Mouse (Mus musculus) midbrain, postnatal 0 days (tissue): ENCODE data around the gene Thtpa. TPM values are rescaled to one million over a fixed set of nuclear protein-coding genes. Genes with fewer than 3 reads are reported as not detected.

Experiments
- ATAC-seq: fragments of 200-750 bp; cut with Nextera tagmentation; 2 replicates; pipeline ENCODE4 v1.8.0; 2017; ENCODE audit warnings: moderate number of reproducible peaks, mild to moderate bottlenecking, moderate TSS enrichment, moderate library complexity; ENCODE audit not compliant: low FRiP score
- DNase-seq: peaks from one replicate; pipeline ENCODE4 v3.0.0-alpha.2; 2015; ENCODE audit warnings: low spot score
- H3K27ac ChIP-seq: fragments of 300-500 bp; sonication (generic); 2 replicates; pipeline ENCODE4 v1.5.1; 2014; ENCODE audit warnings: low read depth, mild to moderate bottlenecking, low read length, mixed read lengths
- H3K27me3 ChIP-seq: fragments of 300-500 bp; sonication (generic); 2 replicates; pipeline ENCODE4 v1.6.1; 2014; ENCODE audit warnings: low read length, control low read depth, mixed read lengths; ENCODE audit not compliant: insufficient read depth
- H3K36me3 ChIP-seq: fragments of 300-500 bp; sonication (generic); 2 replicates; pipeline ENCODE4 v1.6.1; 2014; ENCODE audit warnings: low read length, control low read depth, mixed read lengths; ENCODE audit not compliant: insufficient read depth
- H3K4me1 ChIP-seq: fragments of 300-500 bp; sonication (generic); 2 replicates; pipeline ENCODE4 v1.6.1; 2014; ENCODE audit warnings: mild to moderate bottlenecking, control low read depth, antibody characterized with exemption, low read length, mixed read lengths; ENCODE audit not compliant: insufficient read depth
- H3K4me2 ChIP-seq: fragments of 300-500 bp; sonication (generic); 2 replicates; pipeline ENCODE4 v1.6.1; 2014; ENCODE audit warnings: low read depth, mild to moderate bottlenecking, low read length, mixed read lengths; ENCODE audit not compliant: poor library complexity, severe bottlenecking
- H3K4me3 ChIP-seq: fragments of 300-500 bp; sonication (generic); 2 replicates; pipeline ENCODE4 v1.5.1; 2014; ENCODE audit warnings: low read depth, mild to moderate bottlenecking, low read length, moderate library complexity
- H3K9ac ChIP-seq: fragments of 300-500 bp; sonication (generic); replicated peaks from 2 replicates; pipeline ENCODE4 v1.6.1; 2014; ENCODE audit warnings: mild to moderate bottlenecking, low read length, moderate library complexity, mixed read lengths; ENCODE audit not compliant: poor library complexity, severe bottlenecking
- H3K9me3 ChIP-seq: fragments of 300-500 bp; sonication (generic); 2 replicates; pipeline ENCODE4 v1.6.1; 2016; ENCODE audit warnings: low read length, control low read depth
- CTCF ChIP-seq: IDR thresholded peaks from 2 replicates; pipeline ENCODE4 v1.5.1; 2016; ENCODE audit warnings: antibody characterized with exemption, mild to moderate bottlenecking
- WGBS: fragments of 180-500 bp; shearing (Covaris S2); extraction: QIAGEN DNeasy Blood & Tissue Kit; methylation state at CpG from one replicate; pipeline ENCODE4 v1.1.7; 2014; 5-methylcytosine and 5-hydroxymethylcytosine counted together
- polyA plus RNA-seq: library from polyadenylated mRNA; unstranded; fragments of >200 nt; fragmentation: Nextera tagmentation; extraction: Ambion mirVana; gene quantifications from 2 replicates; pipeline ENCODE4 v1.2.1, GENCODE M21; 2015
- total RNA-seq: library from RNA; depleted of rRNA; stranded (reverse); fragments of >200 nt; gene quantifications from 2 replicates; pipeline ENCODE4 v1.2.3, GENCODE M21; 2014

The Thtpa gene
- total and polyA plus RNA-seq, 2 experiments from 2014 or later: 32.5 to 42.1 TPM

DNA sequence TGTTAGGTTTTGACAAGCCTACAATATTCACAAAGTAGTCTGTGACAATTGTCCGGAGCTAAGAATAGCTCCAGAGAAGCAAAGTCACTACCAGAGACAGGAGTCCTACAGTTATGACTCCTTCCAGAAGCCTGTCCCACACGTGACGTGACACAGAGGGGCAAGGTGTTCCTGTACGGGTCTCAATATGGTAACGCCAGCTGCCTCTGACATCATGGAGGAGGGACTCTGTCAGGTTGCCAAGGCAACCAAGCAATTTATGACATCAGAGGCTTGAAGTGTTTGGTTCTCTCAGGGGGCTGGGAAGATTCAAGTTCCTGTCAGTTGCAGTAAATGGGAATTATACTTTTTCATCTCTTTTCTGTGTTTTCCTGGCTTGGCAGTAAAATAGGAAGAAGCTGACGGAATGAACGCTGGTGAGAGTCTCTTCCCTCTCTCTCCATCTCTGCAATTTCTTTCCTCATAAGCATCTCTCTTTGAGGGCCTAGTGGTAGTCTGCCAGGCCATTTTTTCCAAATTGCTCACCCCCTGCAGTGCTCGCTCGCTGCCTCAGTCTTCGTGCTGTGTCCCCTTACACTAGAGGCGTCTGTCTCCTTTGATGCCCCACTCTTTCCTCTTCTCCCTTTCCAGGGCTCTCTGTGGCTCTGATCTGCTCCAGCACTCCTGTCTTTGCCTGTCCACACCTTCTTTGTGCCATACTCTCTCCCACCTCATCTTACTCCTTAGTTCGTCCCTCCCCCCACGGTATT is 5.2 kb upstream of the Thtpa start:
- WGBS: 43% methylated on average over 13 of the region's 13 CpGs
- H3K9ac ChIP-seq: peak overlapping the region; percentile 34; the same call in 1 of the 2 replicates
- 0 out of 2 replicates have a peak overlapping the region, but pooled peaks have one; percentile 21 for H3K27ac ChIP-seq

GRCm38 (mm10) chr14:55091209-55091865 is 3.2 kb upstream of the Thtpa start:
- H3K4me3 ChIP-seq: peak overlapping the region; percentile 61
- no peak for TF ChIP-seq CTCF
- peak; percentile 15 for ATAC-seq

More for the DNA sequence above, 5.2 kb upstream of the Thtpa start:
- H3K4me1 ChIP-seq: peaks cover 15% of the 10 kb centered on the region; the same call in 1 of the 2 replicates
- no peaks in the 10 kb centered on the region for H3K9me3 ChIP-seq
- DNase-seq (peak; percentile 52), ATAC-seq (no peak)
- H3K4me3 ChIP-seq: peak overlapping the region; percentile 61; the same call in 1 of the 2 replicates
- H3K27me3 ChIP-seq: no peaks in the 10 kb centered on the region
- H3K36me3 ChIP-seq: no peaks in the 10 kb centered on the region
- H3K4me2 ChIP-seq: peak overlapping the region; percentile 90
- no peak for TF ChIP-seq CTCF

DNA sequence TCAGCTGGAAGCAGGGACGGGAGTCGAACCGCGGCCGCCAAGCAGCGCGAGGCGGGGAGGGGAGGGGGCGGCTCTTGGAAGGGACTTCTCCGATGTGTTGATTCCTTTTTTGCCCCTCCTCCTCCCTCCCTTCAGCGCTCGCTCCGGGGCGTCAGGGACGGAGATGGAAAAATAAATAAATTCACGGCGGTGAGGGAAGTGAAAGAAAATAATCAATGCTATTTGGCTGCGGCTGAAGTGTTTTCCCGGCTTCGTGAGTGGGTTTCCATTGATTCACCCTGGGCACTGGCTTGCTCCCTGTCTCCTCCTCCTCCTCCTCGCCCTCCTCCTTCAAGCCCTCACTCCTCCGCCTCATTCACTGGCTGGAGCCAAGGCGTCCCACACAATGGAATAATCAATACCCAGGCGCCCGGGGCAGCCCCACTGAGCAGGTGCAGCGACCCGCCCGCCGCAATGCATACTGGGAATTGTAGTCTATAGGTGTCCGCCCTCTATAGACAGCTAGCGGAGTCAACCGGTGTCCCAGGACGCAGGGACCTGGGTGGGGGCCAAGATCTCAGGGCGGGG is 2.5 kb upstream of the Thtpa start, which contains the start of gene Zfhx2:
Gene Zfhx2, minus strand, starts transcription at position 314 of the 567 bp plus-strand sequence.
- Histone ChIP-seq H3K4me3 (peak within 1 kb of the TSS; percentile 61), H3K4me1 (peaks cover 24% of the 10 kb centered on the region), H3K9ac (peak within 1 kb of the TSS; percentile 91), H3K4me2 (peak within 1 kb of the TSS; percentile 90), H3K27me3 (no peaks in the 10 kb centered on the region), H3K27ac (peak within 1 kb of the TSS; percentile 93), H3K9me3 (no peaks in the 10 kb centered on the region), H3K36me3 (no peaks in the 10 kb centered on the region)
- WGBS: under 1% methylated on average over 33 of the region's 34 CpGs
- ATAC-seq (peak; percentile 88), DNase-seq (peak; percentile 97)
- TF ChIP-seq CTCF: peak; percentile 37; the same call in 1 of the 2 replicates

More at GRCm38 (mm10) chr14:55091209-55091865, 3.2 kb upstream of the Thtpa start:
- Histone ChIP-seq H3K4me2 (peak overlapping the region; percentile 90), H3K27me3 (no peaks in the 10 kb centered on the region), H3K27ac (peak overlapping the region; percentile 93), H3K9me3 (no peaks in the 10 kb centered on the region), H3K4me1 (peaks cover 24% of the 10 kb centered on the region), H3K9ac (peak overlapping the region; percentile 91), H3K36me3 (no peaks in the 10 kb centered on the region)
- 3% methylated on average over 33 of the region's 34 CpGs for WGBS
- DNase-seq: no peak

DNA sequence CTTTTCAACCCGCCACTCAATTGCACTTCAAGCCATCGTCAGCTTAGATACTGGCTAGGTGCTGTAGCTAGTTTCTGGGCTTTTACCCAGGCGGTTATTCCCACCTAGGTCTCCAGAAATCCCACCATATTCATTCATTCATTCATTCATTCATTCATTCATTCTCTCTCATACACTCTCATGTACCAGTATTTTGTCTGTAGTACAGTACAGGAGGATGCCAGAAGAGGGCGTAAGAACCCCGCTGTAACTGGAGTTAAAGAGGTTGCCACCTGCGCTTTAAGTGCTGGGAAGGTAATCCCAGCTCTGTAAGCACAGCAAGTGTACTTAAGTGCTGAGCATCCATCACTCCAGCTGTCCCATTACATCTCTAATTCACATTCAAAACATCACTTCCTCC is 657 bp upstream of the Thtpa start:
- no peaks in the 10 kb centered on the region for H3K27me3 ChIP-seq
- no peak overlapping the region for H3K27ac ChIP-seq
- H3K9me3 ChIP-seq: no peaks in the 10 kb centered on the region
- no peak overlapping the region for H3K9ac ChIP-seq
- H3K4me3 ChIP-seq: no peak overlapping the region
- WGBS: 51% methylated on average over 6 of the region's 6 CpGs
- H3K36me3 ChIP-seq: no peaks in the 10 kb centered on the region
- H3K4me1 ChIP-seq: peaks cover 22% of the 10 kb centered on the region
- peak overlapping the region; percentile 80 for H3K4me2 ChIP-seq
- DNase-seq (no peak), ATAC-seq (no peak)
- peak; percentile 43 for TF ChIP-seq CTCF

DNA sequence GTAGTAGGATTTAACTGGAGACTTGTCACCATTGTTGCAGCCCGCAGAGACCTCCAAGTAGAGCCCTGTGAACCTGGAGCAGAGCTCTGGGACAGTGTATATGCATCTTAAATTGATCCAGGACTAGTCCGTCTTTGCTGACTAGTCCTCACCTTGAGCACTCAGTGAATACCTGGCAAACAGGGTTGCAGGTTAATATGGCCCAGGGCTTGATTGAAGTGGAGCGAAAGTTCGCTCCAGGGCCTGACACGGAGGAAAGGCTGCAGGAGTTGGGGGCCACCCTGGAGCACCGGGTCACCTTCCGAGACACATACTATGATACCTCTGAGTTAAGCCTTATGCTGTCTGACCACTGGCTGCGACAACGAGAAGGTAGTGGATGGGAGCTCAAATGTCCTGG is 679 bp downstream of the Thtpa start:
- WGBS: 57% methylated on average over 9 of the region's 9 CpGs
- DNase-seq (no peak), ATAC-seq (no peak)
- Histone ChIP-seq H3K9me3 (no peaks in the 10 kb centered on the region), H3K27ac (peak overlapping the region; percentile 96), H3K36me3 (peaks cover 1% of the 10 kb centered on the region; the same call in 1 of the 2 replicates), H3K4me3 (peak overlapping the region; percentile 64), H3K4me2 (peak overlapping the region; percentile 80), H3K9ac (peak overlapping the region; percentile 84), H3K4me1 (peaks cover 11% of the 10 kb centered on the region), H3K27me3 (no peaks in the 10 kb centered on the region)
- TF ChIP-seq CTCF: no peak
